13 mouse cellular contexts compared by ENCODE assay signal in the genomic region with DNA sequence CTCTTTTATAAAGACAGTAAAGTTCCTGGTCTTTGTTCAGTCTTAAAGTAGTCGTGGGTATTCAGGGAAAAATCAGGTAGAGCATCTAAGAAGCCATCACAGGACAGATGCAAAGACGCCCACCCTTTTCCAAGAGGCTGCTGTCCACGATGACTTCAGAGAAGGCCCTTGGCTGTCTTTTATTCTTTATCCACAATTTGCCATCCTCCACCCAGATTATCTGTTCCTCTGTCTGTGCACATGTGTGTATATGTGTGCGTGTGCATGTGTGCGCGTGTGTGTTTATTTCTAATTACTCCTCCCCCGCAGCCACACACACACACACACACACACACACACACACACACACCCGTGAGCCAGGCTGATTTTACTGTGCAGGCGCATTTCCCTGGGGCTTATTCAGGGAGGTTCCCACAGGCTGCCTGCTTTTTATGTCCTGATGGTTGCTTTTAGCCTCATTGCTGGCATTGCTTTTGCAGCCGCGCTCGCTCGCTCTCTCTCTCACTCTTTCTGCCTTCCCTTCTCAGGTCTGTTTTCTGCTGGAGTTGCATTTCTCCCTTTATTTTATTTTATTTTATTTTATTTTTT.
DNase-seq lines count a peak whose midpoint lies in the region; ATAC-seq lines count a peak whose summit lies in the region.
"Had no signal": no experiment of that assay in that cellular context is flagged by ENCODE, and none has a peak within 500 bp of the region (broad histone marks: within the 10 kb centered on the region; RNA-seq: fewer than 3 reads in every experiment).

No protein-coding gene starts in this region.

- 0 out of 2 replicates have a peak, but pooled peaks cover 3% of the 10 kb centered on the region for H3K27me3 ChIP-seq in limb, embryonic 11.5 days (ENCODE audit: control insufficient read depth, insufficient read depth, low read length)
- H3K27me3 ChIP-seq: heart, embryonic 13.5 days; megakaryocyte, embryonic 14.5 days had no signal

- H3K4me3 ChIP-seq in limb, embryonic 11.5 days (ENCODE audit: low read depth, low read length) = no peak overlapping the region
- H3K4me3 ChIP-seq: heart, embryonic 13.5 days; megakaryocyte, embryonic 14.5 days had no signal

- H3K4me2 ChIP-seq in limb, embryonic 11.5 days (ENCODE audit: low read depth, severe bottlenecking) = peak overlapping the region; percentile 28
- H3K4me2 ChIP-seq: heart, embryonic 13.5 days had no signal

- peaks cover 33% of the 10 kb centered on the region for H3K4me1 ChIP-seq in limb, embryonic 11.5 days (ENCODE audit: control insufficient read depth, insufficient read depth, low read length)
- H3K4me1 ChIP-seq: heart, embryonic 13.5 days; megakaryocyte, embryonic 14.5 days had no signal

- no peaks in the 10 kb centered on the region for H3K36me3 ChIP-seq in limb, embryonic 11.5 days (ENCODE audit: control insufficient read depth, insufficient read depth, low read length)
- H3K36me3 ChIP-seq: heart, embryonic 13.5 days had no signal

- H3K27ac ChIP-seq in limb, embryonic 11.5 days (replicated peaks; ENCODE audit: low read depth, low read length) = no peak overlapping the region; the same call in 1 of the 2 replicates
- H3K27ac ChIP-seq: heart, embryonic 13.5 days; stomach, postnatal 0 days had no signal

- no peak for DNase-seq in frontal cortex, postnatal 25 days (ENCODE audit: low spot score in 2 of 2)
- peak; percentile 42 for DNase-seq in retina, postnatal 1 day
- DNase-seq in retina, embryonic 14.5 days (ENCODE audit: low spot score) = no peak
- DNase-seq in limb, embryonic 11.5 days (ENCODE audit: low spot score) = peak; percentile 62
- DNase-seq in right cerebral cortex, postnatal 10 days (ENCODE audit: low spot score in 2 of 2) = peak; percentile 35 to 37
- DNase-seq in left cerebral cortex, adult 8-10 months (ENCODE audit: low spot score in 2 of 2) = no peak
- no peak for DNase-seq in adipocyte (ENCODE audit: low spot score)
- DNase-seq: cerebellum, postnatal 14 days had no signal

- ATAC-seq in frontal cortex, adult (ENCODE audit: low TSS enrichment) = peak; percentile 81
- ATAC-seq in limb, embryonic 11.5 days (ENCODE audit: insufficient number of reproducible peaks, low FRiP score, low TSS enrichment, low read depth) = no peak
- ATAC-seq: intestine, postnatal 0 days had no signal

- 37% methylated on average over 13 of the region's 13 CpGs for WGBS in limb, embryonic 11.5 days

- no peaks in the 10 kb centered on the region for H3K9me3 ChIP-seq in limb, embryonic 11.5 days (ENCODE audit: control insufficient read depth, low read length)
- H3K9me3 ChIP-seq: heart, embryonic 13.5 days had no signal

- H3K9ac ChIP-seq in limb, embryonic 11.5 days (ENCODE audit: low read length) = no peak overlapping the region
- H3K9ac ChIP-seq: heart, embryonic 13.5 days had no signal

Comparison
In these comparisons a context has a peak if more than half of its experiments do, and no peak if none do; other contexts are left out.
1. DNase-seq: peak in retina, postnatal 1 day (single experiment), limb, embryonic 11.5 days (single experiment) and right cerebral cortex, postnatal 10 days (2 of 2); none in frontal cortex, postnatal 25 days (0 of 2), retina, embryonic 14.5 days (single experiment), left cerebral cortex, adult 8-10 months (0 of 2) and adipocyte (single experiment).